Mouse (Mus musculus) cortical plate, adult 2 months (tissue): ENCODE results near the gene Hc.

Experiments
- CTCF ChIP-seq: fragments of 200-500 bp; IDR thresholded peaks from 2 replicates; pipeline ENCODE4 v1.5.1; 2011; ENCODE audit warnings: mild to moderate bottlenecking, control low read depth, low read length; ENCODE audit not compliant: insufficient read depth; ENCODE audit errors: extremely low read depth
- POLR2A ChIP-seq: fragments of 200-500 bp; IDR thresholded peaks from 2 replicates; pipeline ENCODE4 v1.6.1; 2011; ENCODE audit warnings: mild to moderate bottlenecking, low read length, control low read depth; ENCODE audit not compliant: insufficient read depth; ENCODE audit errors: extremely low read depth

DNA sequence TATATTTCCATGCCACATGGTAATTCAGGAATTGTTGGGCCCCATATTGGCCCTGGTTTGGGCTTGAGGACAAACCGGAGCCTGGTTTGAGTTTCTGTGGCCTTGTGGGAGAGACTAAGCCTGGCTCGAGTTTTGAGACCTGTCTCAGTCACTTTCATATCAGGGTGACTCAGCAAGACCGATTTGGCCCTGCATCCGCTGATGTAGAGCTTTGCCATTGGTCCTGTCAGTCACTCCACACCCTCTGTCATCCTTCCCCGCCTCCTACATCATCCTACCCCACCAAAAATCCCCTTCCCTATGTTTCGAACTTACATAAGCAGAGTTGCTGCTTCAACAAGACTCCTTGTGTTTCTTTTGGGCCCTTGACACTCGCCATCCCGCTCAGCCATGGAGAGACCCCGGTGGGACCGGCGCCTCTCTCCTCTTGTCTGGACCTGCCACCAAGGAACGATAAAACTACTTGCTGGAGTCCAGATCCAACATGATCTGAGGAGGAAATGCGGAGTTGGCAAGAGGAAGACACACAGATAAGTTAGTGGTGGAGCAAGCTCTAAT is 5.4 kb upstream of the Hc start:
- TF ChIP-seq CTCF: no peak
- TF ChIP-seq POLR2A: no peak
